Mouse (Mus musculus): ENCODE results near the gene Zbtb11.
"Not testable (repeated sequence)": the region's sequence is repeated elsewhere in the genome, so short reads cannot be mapped to it uniquely, and the experiment has no call there.

The Zbtb11 gene

GRCm38 (mm10) chr16:56038090-56038489 lies 64.4 kb downstream of the Zbtb11 start:
- no peak for DNase-seq (ENCODE audit: low spot score)

- DNase-seq (ENCODE audit: low spot score) = not testable (repeated sequence)
Measured at GRCm38 (mm10) chr16:56048038-56048437, 74.4 kb downstream of the Zbtb11 start, which contains the start of gene Senp7. Gene Senp7, plus strand, starts transcription at chr16:56048338.

- DNase-seq (ENCODE audit: low spot score) = no peak
Measured at GRCm38 (mm10) chr16:56055911-56056310, 82.2 kb downstream of the Zbtb11 start.

- no peak for DNase-seq (ENCODE audit: low spot score)
Measured at GRCm38 (mm10) chr16:56056944-56057590, 83.4 kb downstream of the Zbtb11 start.

- DNase-seq (ENCODE audit: low spot score) = no peak
Measured at GRCm38 (mm10) chr16:56058151-56058550, 84.5 kb downstream of the Zbtb11 start.

All from adipocyte (in vitro differentiated cells).